19 mouse cellular contexts compared by ENCODE assay signal in genomic region chr7:103762212-103762611, GRCm38 (mm10). TPM values are rescaled to one million over a fixed set of nuclear protein-coding genes. Genes with fewer than 3 reads are reported as not detected.
DNase-seq lines count a peak whose midpoint lies in the region; TF ChIP-seq lines count a peak whose summit lies in the region.
"Not testable (repeated sequence)": the region's sequence is repeated elsewhere in the genome, so short reads cannot be mapped to it uniquely, and the experiment has no call there.
"Had no signal": no experiment of that assay in that cellular context is flagged by ENCODE, and none has a peak within 500 bp of the region (broad histone marks: within the 10 kb centered on the region; RNA-seq: fewer than 3 reads in every experiment).

No protein-coding gene starts in this region.

- H3K36me3 ChIP-seq in liver, adult 2 months (ENCODE audit: control insufficient read depth, insufficient read depth, low read length); macrophage (ENCODE audit: inconsistent target); splenic B cell, adult 2 months (ENCODE audit: control insufficient read depth, insufficient read depth, low read length, poor library complexity, severe bottlenecking): not testable (repeated sequence)

- peak; percentile 45 for DNase-seq in CD4-positive, CD25-positive, alpha-beta regulatory T cell, adult 2 months (ENCODE audit: low read depth, low spot score)
- DNase-seq in liver, adult 2 months (ENCODE audit: extremely low read depth, low read depth, low spot score) = peak; percentile 12
- DNase-seq in splenic B cell, adult 2 months (ENCODE audit: low read depth, low spot score) = peak; percentile 55

- not testable (repeated sequence) for TF ChIP-seq CTCF in liver, adult 2 months (IDR thresholded peaks at IDR 0.05; ENCODE audit: low read depth, low read length)

- not testable (repeated sequence) for H3K27me3 ChIP-seq in liver, adult 2 months (ENCODE audit: control insufficient read depth, insufficient read depth, low read length); splenic B cell, adult 2 months (ENCODE audit: control insufficient read depth, insufficient read depth, low read length, poor library complexity, severe bottlenecking)

- WGBS in liver, adult 2 months = 74% methylated on average over 6 of the region's 6 CpGs
- 11% methylated on average over 4 of the region's 6 CpGs for WGBS in macrophage (ENCODE audit: missing documents)

- TF ChIP-seq POLR2A in liver, adult 2 months (IDR thresholded peaks at IDR 0.05; ENCODE audit: extremely low read depth, insufficient read depth, low read length) = not testable (repeated sequence)

- not testable (repeated sequence) for H3K4me1 ChIP-seq in liver, adult 2 months (ENCODE audit: control insufficient read depth, insufficient read depth, low read length)

- H3K27ac ChIP-seq in liver, adult 2 months (replicated peaks; ENCODE audit: insufficient read depth, low read depth, low read length) = not testable (repeated sequence)
- peak overlapping the region; percentile 47 for H3K27ac ChIP-seq in macrophage

- H3K4me3 ChIP-seq in liver, adult 2 months (ENCODE audit: insufficient read depth, low read depth, low read length); macrophage (ENCODE audit: inconsistent target): not testable (repeated sequence)

- H3K9ac ChIP-seq in liver, adult 2 months (ENCODE audit: low read depth, low read length) = not testable (repeated sequence)

- not testable (repeated sequence) for H3K79me2 ChIP-seq in liver, adult 2 months (ENCODE audit: control insufficient read depth, insufficient read depth, low read length); macrophage (ENCODE audit: inconsistent target)

RNA-seq across cellular contexts. Expression of gene Olfr630, which starts 5.1 kb away (rescaled TPM):
- not detected in 2 replicates for total RNA-seq in liver, adult 2 months (2014; rRNA removed)
- polyA plus RNA-seq in liver, adult 2 months (2012; rRNA removed) = not detected in 2 replicates
- total RNA-seq in macrophage (2018; cell fraction: chromatin; rRNA removed) = not detected
- not detected for total RNA-seq in macrophage (2018; cell fraction: cytosol; rRNA removed)
- not detected for total RNA-seq in macrophage (2018; cell fraction: nucleus; rRNA removed)
- not detected in 3 replicates for polyA plus RNA-seq in macrophage (2018)
- total RNA-seq: adrenal gland, adult 2 months; adrenal gland, postnatal 10 days; adrenal gland, postnatal 25 days; adrenal gland, postnatal 4 days; ES-E14; forebrain, postnatal 0 days; MEL had no signal
- polyA plus RNA-seq: adrenal gland, adult 2 months; cerebellum, adult 2 months; cortical plate, adult 2 months; embryonic facial prominence, embryonic 10.5 days; embryonic facial prominence, embryonic 12.5 days; forebrain, embryonic 11.5 days; forebrain, embryonic 13.5 days; forebrain, embryonic 15.5 days; forebrain, postnatal 0 days had no signal

RNA-seq across cellular contexts. Expression of gene Olfr69, which starts 9.2 kb away (rescaled TPM):
- total RNA-seq in liver, adult 2 months (2014; rRNA removed) = not detected in 2 replicates
- polyA plus RNA-seq in liver, adult 2 months (2012; rRNA removed) = not detected in 2 replicates
- not detected for total RNA-seq in macrophage (2018; cell fraction: chromatin; rRNA removed)
- not detected for total RNA-seq in macrophage (2018; cell fraction: cytosol; rRNA removed)
- not detected for total RNA-seq in macrophage (2018; cell fraction: nucleus; rRNA removed)
- not detected in 3 replicates for polyA plus RNA-seq in macrophage (2018)
- total RNA-seq: adrenal gland, adult 2 months; adrenal gland, postnatal 10 days; adrenal gland, postnatal 25 days; adrenal gland, postnatal 4 days; ES-E14; forebrain, postnatal 0 days; MEL had no signal
- polyA plus RNA-seq: adrenal gland, adult 2 months; cerebellum, adult 2 months; cortical plate, adult 2 months; embryonic facial prominence, embryonic 10.5 days; embryonic facial prominence, embryonic 12.5 days; forebrain, embryonic 11.5 days; forebrain, embryonic 13.5 days; forebrain, embryonic 15.5 days; forebrain, postnatal 0 days had no signal

RNA-seq across cellular contexts. Expression of gene Olfr68, which starts 17.3 kb away (rescaled TPM):
- total RNA-seq in liver, adult 2 months (2014; rRNA removed) = not detected in 2 replicates
- polyA plus RNA-seq in liver, adult 2 months (2012; rRNA removed) = not detected in 2 replicates
- total RNA-seq in macrophage (2018; cell fraction: chromatin; rRNA removed) = not detected
- not detected for total RNA-seq in macrophage (2018; cell fraction: cytosol; rRNA removed)
- not detected for total RNA-seq in macrophage (2018; cell fraction: nucleus; rRNA removed)
- not detected in 3 replicates for polyA plus RNA-seq in macrophage (2018)
- total RNA-seq: adrenal gland, adult 2 months; adrenal gland, postnatal 10 days; adrenal gland, postnatal 25 days; adrenal gland, postnatal 4 days; ES-E14; forebrain, postnatal 0 days; MEL had no signal
- polyA plus RNA-seq: adrenal gland, adult 2 months; cerebellum, adult 2 months; cortical plate, adult 2 months; embryonic facial prominence, embryonic 10.5 days; embryonic facial prominence, embryonic 12.5 days; embryonic facial prominence, embryonic 14.5 days; forebrain, embryonic 11.5 days; forebrain, embryonic 13.5 days; forebrain, embryonic 15.5 days; forebrain, postnatal 0 days had no signal

RNA-seq across cellular contexts. Expression of gene Olfr629, which starts 17.5 kb away (rescaled TPM):
- not detected in 2 replicates for total RNA-seq in liver, adult 2 months (2014; rRNA removed)
- polyA plus RNA-seq in liver, adult 2 months (2012; rRNA removed) = not detected in 2 replicates
- total RNA-seq in macrophage (2018; cell fraction: chromatin; rRNA removed) = not detected
- total RNA-seq in macrophage (2018; cell fraction: cytosol; rRNA removed) = not detected
- total RNA-seq in macrophage (2018; cell fraction: nucleus; rRNA removed) = not detected
- not detected in 3 replicates for polyA plus RNA-seq in macrophage (2018)
- total RNA-seq: adrenal gland, adult 2 months; adrenal gland, postnatal 10 days; adrenal gland, postnatal 25 days; adrenal gland, postnatal 4 days; ES-E14; forebrain, postnatal 0 days; MEL had no signal
- polyA plus RNA-seq: adrenal gland, adult 2 months; cerebellum, adult 2 months; cortical plate, adult 2 months; embryonic facial prominence, embryonic 10.5 days; embryonic facial prominence, embryonic 12.5 days; embryonic facial prominence, embryonic 14.5 days; forebrain, embryonic 11.5 days; forebrain, embryonic 13.5 days; forebrain, embryonic 15.5 days; forebrain, postnatal 0 days had no signal

RNA-seq across cellular contexts. Expression of gene Olfr67, which starts 29.4 kb away (rescaled TPM):
- not detected in 2 replicates for total RNA-seq in liver, adult 2 months (2014; rRNA removed)
- polyA plus RNA-seq in liver, adult 2 months (2012; rRNA removed) = not detected in 2 replicates
- not detected for total RNA-seq in macrophage (2018; cell fraction: chromatin; rRNA removed)
- not detected for total RNA-seq in macrophage (2018; cell fraction: cytosol; rRNA removed)
- total RNA-seq in macrophage (2018; cell fraction: nucleus; rRNA removed) = not detected
- polyA plus RNA-seq in macrophage (2018) = not detected in 3 replicates
- total RNA-seq: adrenal gland, adult 2 months; adrenal gland, postnatal 10 days; adrenal gland, postnatal 25 days; adrenal gland, postnatal 4 days; ES-E14; forebrain, postnatal 0 days; MEL had no signal
- polyA plus RNA-seq: adrenal gland, adult 2 months; cerebellum, adult 2 months; cortical plate, adult 2 months; embryonic facial prominence, embryonic 10.5 days; embryonic facial prominence, embryonic 12.5 days; embryonic facial prominence, embryonic 14.5 days; forebrain, embryonic 11.5 days; forebrain, embryonic 13.5 days; forebrain, embryonic 15.5 days; forebrain, postnatal 0 days had no signal
